Mouse (Mus musculus) heart, postnatal 10 days (tissue): Measurements from ENCODE around the gene Farsa. TPM values are rescaled to one million over a fixed set of nuclear protein-coding genes. Genes with fewer than 3 reads are reported as not detected.

Source experiments
- DNase-seq, 2 experiments: peaks; one replicate each; pipeline ENCODE4 v3.0.0; 2021
- intact Hi-C: fragments of 180-260 bp; cut with DNase I; formaldehyde crosslinking; loops from one replicate; pipeline ENCODE4 v1.15.1; 2025
- total RNA-seq, 2 experiments: library from RNA; stranded (reverse); gene quantifications; 2 replicates each; pipeline ENCODE4 v1.2.3; 2021

Farsa gene
- total RNA-seq, 2 experiments from 2014 or later = 31.7 to 32.5 TPM

DNA sequence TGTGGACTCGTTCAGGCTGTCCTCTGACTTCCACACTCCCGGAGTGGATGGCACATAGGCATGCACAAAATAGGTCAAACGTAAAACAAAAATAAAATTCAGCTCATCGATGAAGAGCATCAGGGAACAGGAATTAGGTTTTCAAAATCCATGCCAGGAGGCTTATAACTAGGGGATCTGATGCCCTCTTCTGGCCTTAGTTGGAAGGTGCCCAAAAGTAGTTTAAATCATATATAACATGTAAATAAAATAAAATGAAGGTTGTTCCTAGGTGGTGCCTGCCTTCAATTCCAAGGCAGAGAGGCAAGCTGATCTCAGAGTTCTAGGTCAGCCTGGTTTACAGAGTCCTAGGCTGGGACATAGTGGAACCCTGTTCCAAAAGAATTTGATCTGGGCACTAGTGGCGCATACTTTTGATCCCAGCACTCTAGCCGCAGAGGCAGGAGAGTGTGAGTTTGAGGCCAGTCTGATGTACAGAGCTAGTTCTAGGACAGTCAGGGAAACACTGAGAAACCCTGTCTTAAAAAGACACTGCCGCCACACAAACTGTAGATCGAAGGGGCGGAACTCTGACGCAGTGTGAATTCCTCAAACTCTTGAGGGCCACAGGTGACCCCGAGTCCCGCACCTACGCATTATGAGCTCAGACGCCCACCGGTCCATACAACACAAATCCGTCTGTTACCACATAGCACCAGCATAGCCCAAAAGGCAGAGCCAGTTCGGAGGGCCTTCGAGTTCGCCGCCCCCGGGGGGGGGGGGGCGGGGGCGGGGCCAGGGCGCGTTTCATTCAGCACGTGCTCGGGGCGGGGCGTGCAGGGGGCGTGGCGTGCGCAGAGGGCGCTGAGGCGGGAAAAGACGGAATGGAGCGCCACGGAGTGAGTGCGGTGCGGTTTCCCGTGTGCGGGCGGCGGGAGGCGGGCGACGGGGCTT lies 14.9 kb downstream of the Farsa start, which contains the start of gene Syce2:
Syce2 (plus strand) TSS at position 736 of the 933 bp plus-strand sequence.
- peak; percentile 71 to 84 for DNase-seq
- intact Hi-C loops = no loop called here

DNA sequence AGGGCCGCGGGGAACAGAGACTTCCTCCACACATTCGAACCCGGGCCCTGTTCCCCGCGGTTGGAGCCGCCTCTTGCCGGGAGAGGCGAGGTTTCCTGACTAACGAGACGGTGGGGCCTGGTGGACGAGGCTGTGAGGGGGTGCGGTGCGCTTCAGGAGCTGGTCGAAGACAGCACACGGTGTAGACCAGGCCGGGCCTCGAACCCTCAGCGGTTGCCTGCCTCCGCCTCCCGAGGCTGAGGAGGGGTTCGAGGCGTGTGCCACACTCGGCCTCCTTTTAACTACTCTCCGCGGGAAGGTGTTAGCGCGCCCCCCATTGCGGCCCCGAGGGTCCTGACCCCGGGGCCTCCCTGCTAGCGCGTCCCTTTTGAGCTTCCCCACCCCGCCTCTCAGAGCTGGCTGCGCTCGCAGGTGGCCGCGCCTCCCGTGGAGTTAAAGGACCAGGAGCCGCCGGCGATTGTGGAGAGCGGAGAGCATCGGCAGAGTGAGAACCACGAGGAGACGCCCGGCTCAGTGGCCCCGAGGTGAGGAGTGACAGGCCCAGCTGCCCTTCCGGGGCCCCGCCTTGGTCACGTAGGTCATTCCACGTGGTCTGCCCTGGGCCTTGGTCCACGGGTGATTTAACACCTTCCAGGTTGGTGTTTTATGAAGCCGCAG lies 15.6 kb downstream of the Farsa start:
- peak; percentile 23 to 58 for DNase-seq
- intact Hi-C loops = no loop called here

DNA sequence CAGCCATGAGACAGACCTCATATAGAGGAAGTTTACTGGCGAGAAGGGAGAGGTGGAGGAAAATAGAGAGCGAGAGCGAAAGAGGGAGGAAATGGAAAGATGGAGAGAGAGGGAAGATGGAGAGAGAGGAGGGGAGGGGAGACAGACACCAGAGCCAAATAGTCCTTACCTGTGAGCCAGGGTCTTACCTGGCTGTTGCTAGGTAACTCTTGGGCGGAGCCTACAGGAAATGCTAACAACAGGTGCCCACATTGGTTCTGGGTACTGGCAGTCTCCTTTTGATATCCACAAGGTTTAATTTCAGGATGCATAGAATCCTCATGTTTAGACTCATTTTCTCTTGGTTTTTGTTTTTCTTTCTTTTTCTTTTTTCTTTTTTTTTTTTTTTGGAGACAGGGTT lies 16.2 kb downstream of the Farsa start:
- no peak for DNase-seq
- intact Hi-C loops = no loop called here

DNA sequence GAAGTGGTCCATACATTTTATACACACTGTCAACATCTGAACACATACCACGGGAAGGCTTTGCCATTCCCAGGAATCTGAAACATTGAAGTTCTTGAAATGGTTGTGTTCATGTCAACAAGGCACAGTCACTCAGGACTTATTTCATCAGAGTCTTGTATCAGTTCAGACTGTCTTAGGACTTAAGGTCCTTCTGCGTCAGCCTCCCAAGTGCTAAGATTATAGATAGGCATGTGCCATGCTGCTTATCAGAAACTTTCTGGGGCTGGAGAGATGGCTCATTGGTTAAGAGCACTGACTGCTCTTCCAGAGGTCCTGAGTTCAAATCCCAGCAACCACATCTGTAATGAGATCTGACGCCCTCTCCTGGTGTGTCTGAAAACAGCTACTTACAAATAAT lies 17.6 kb downstream of the Farsa start:
- DNase-seq = no peak
- intact Hi-C loops = no loop called here

DNA sequence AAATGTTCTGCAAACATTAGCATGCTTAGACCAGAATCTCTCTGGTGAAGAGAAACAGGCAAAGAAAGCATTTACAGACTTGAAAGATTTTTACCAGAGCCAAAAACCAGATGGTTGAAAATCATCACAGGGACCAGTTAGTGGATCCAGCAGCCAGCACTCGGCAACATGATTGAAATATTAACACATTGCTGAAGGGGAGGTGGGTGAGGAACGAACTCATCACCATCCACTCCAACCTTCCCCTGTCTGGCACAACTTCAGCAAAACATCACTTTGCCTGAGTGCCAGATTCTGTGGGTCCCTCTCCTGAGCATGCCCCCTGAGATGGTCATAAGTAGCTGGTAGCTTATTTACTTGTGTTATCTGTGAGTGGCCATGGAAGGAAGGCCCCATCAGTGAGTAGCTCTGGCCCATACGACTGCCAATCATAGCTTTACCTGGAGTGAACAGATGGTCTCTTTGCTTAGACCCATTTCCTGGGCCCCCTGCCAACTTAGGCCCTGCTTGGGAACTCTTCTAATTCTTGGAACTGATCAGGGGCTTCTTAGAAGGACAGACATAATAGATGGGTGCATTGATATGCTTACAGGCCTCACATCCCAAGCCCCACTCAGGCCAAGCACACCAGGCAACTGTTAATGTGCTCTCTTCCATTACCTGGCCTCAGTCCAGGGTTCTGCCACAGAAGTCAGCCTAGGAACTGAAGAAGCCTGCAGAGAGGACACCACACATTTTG lies 20.7 kb downstream of the Farsa start:
- intact Hi-C loops = no loop called here
- DNase-seq = no peak

DNA sequence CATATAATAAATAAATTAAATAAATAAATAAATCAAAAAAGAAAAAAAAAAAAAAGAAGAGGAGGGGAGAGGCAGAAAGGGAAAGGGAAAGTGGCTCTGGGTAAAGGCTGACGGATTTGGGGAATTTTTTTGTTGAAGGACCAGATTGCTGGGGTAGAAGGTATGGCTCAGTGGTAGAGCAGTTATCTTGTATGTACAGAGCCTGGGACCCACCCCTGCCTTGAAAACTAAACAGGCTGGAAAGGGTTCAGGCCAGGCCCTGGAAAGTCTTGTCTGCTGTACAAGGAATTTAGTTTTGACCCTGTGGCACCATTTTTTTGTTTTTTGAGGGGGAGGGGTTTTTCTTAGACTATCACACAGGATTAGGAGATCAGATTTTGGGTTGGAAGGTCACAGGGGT lies 22.1 kb downstream of the Farsa start:
- no peak for DNase-seq
- intact Hi-C loops = no loop called here

DNA sequence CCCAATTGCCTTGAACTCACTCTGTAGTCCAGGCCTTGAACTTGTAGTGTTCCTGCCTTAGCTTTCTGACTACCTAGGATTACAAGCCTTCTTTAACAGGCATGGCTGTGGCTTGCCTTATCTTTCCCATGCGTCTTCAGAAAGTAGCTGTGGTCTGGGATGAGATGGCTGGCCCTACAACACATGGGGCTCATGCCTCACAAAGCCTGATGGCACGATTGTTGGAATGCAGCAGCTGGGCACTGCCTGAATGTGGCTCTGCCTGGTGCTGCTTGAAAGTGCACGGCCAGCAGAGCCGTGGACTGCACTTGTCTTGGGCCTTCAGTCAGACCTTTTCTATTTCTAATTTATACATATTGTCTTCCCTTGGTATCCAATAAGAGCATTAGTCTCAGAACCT lies 27.9 kb downstream of the Farsa start:
- DNase-seq = no peak
- intact Hi-C loops = no loop called here

DNA sequence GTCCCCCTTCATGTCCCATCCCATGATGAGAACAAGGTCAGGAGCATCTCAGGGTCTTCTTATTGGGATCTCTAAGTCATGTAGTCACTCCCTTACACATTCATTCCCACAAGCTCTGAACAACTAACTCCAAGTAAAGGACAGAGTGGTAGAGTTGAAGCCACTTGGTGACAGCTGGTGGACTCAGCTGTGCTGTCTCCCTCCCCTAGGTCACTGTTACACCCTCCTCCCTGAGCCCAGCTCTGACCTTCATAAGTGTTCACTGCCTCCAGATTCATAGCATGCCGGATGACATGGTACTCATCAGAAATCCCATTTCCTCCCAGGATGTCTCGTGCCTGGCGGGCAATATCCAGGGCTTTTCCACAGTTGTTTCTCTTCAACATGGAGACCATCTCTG lies 31.5 kb downstream of the Farsa start:
- intact Hi-C loops = no loop called here
- DNase-seq = no peak

DNA sequence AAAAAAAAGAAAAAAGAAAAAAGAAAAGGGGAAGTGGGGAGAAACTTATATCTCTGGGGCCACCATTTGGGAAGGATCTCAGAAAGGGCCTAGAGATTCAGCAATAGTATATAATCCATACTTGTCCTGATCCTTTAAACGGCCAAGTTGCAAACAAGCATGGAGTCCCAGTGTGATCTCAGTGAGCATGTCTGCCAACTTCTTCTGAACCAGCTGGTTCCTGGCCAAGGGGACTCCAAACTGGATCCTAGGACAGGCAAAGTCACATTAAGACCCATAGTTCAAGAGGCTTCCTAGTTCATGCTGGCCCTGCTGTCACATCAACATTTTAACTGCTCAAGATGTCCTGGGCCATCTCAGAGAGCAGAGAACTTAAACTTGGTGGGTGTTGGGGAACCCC lies 32.4 kb downstream of the Farsa start:
- intact Hi-C loops = no loop called here
- no peak for DNase-seq

DNA sequence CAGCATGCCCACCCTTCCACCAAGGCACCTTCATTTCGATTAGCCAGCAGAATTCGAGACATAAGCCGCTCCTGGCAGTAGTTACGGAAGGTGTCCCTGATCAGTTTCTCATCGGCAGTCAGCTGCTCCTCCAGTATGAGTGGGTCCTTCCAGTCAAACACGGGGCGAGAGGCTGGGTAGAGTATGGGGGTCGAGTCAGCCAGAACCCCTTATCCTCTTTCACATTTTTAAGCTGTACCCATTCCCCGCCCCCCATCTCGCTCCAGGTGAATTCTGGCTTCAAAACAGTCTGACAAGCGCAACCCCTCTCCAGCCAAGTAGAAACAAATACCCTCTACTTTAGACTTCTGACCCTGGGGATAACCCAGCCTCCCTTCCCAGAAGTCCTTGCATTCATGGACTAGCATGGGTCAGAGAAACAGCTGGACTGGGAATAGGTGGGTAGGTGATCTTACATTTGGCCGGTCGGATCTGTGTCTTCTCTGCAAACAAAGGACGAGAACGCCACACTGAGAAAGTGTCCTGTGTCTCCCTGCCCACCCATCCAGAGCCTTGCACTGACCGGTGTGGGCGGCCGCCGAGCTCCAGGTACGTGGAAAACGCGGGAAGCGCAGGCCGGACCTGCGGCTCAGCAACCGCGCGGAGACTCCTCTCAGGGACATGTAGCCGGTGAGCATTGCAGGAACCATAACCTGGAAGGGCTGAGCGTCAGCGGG lies 36.4 kb downstream of the Farsa start:
- intact Hi-C loops = no loop called here
- DNase-seq = no peak

DNA sequence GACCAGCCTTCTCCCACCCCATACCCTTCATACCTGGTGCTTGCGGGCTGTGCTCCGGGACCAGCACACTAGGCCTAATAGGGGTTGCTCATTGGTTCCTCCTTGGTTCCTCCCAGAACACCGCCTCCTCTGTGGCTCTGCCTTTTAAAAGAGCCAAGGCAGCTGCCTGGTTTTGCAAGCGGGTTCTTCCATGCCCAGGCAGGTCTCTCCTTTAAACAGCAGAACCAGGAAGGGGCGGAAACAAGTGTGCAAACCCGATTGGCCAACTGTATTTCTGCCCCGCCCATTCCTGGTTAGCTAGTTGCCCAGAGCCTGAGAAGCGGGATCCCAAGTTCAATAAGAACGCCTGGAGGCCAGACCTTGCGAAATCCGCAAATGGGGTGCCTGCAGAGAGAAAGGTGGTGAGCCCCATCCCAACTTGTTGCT lies 36.9 kb downstream of the Farsa start, which contains the start of gene Gcdh:
Gcdh (minus strand) TSS at position 213 of the 426 bp plus-strand sequence.
- intact Hi-C loops = no loop called here
- peak; percentile 96 for DNase-seq

DNA sequence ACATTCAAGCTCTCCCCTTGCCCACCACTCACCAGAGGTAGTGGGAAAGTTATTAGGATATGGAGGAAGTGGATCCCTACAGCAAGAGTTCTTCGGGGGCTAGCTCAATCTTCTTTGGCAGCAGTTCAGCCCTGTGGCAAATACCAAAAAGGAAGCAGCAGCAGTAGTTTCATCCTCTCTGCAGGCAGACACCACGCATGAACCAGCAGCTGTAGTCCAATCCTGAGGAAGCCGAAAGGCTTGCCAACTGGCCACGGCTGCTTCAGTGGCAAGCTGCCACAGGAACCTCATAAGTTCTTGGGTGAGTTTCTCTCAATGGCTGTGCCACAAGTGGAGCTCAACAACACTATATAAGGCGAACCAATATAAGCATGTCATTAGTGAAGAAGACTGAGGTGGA lies 39.2 kb downstream of the Farsa start:
- intact Hi-C loops = no loop called here
- no peak for DNase-seq

DNA sequence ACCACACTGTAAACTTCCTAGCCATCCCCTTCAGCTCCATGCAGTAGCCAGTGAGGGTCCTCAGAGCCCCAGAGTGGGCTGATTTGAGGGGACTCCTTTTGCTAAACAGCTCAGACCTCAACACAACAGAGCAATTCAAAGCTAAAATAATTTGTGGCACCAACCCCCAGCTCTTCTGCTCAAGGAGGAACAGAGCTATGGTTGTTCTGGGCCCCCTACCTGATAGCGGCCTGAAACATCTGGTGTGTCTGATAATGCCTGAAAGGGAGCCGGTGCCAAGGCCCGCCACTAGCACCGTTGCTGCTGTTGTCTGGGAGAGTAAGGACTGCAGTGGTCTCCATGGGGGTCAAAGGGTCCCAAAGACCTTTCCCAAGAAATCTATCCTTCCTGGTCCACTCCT lies 44.3 kb downstream of the Farsa start:
- no peak for DNase-seq
- intact Hi-C loops = no loop called here

DNA sequence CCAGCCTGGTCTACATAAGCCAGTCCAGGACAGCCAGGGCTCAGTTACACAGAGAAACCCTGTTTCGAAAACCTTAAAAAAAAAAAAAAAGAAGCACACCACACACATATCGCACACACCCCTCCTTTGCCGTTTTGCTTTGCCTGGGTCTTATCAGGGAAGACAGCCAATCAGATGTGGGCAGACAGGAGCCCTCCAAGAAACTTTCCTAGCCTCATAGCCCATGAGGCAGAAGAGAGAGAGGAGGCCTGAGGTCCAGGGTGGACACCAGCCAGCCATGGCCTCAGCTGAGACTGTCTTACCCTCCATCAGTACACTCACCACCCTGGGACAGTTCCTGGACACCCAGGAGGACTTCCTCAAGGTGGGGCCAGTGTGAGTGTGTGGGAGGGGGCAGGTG lies 45.0 kb downstream of the Farsa start, which contains the start of gene Klf1:
Klf1 (plus strand) TSS at position 177 of the 400 bp plus-strand sequence.
- intact Hi-C loops = loop anchor here (2.0 kb wide), 1 partner anchor 55 kb away; the partner anchor contains the start of gene Calr

DNA sequence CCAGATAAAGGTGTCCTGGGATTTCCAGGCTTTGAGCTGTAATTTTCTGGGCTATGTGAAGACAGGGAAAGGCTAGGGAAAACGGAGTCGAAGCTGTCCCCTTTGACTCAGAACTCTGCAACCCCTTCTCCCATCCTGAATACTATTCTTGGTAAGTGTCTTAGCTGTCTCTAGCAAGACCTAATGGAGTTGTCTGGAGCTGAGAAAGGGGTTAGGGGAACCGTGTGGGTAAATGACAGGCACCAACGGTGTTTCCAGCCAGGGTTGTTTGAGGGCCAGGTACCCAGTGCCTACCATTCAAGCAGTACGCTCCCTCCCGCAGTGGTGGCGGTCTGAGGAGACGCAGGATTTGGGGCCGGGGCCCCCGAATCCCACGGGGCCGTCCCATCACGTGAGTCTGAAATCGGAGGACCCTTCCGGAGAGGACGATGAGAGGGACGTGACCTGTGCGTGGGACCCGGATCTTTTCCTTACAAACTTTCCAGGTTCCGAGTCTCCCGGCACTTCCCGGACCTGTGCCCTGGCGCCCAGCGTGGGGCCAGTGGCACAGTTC lies 45.7 kb downstream of the Farsa start:
- intact Hi-C loops = loop anchor here (2.0 kb wide), 1 partner anchor 56 kb away; the partner anchor contains the start of gene Calr
- no peak for DNase-seq

More for the DNA sequence above, 45.0 kb downstream of the Farsa start, which contains the start of gene Klf1:
- no peak for DNase-seq

DNA sequence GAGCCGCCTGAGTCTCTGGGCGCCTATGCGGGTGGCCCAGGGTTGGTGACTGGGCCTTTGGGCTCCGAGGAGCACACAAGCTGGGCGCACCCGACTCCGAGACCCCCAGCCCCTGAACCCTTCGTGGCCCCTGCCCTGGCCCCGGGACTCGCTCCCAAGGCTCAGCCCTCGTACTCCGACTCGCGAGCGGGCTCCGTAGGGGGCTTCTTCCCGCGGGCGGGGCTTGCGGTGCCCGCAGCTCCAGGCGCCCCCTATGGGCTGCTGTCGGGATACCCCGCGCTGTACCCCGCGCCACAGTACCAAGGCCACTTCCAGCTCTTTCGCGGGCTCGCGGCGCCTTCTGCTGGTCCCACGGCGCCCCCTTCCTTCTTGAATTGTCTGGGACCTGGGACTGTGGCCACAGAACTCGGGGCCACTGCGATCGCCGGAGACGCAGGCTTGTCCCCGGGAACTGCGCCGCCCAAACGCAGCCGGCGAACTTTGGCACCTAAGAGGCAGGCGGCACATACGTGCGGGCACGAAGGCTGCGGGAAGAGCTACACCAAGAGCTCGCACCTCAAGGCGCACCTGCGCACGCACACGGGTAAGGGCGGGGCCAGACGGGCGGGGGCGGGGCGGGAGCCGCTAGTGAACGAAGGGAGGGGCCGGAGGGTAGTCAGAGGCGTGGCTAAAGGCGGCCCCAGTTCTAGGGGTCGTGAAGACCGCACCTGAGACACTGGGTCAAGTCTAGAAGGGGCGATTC lies 46.3 kb downstream of the Farsa start:
- intact Hi-C loops = loop anchor here (2.0 kb wide), 1 partner anchor 56 kb away; the partner anchor contains the start of gene Calr

DNA sequence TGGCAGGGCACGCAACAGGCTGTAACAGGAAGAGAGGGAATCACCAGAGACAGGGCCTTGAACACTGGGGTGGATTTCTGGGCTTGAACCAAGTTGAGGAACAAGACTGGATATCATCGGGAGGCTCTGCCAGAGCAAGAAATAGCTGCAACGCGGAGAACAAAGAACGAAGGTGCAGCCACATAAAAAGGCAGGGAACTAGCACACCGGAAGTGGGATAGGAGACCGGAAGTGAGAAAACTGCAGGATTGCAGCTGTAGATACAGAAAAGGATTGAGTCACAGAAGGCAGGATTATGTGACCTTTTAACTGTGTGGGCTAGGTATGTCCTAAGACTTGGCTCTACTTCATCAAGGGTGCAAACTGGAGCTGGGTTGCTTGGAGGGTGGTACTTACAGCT lies 47.6 kb downstream of the Farsa start:
- no peak for DNase-seq
- intact Hi-C loops = no loop called here

More for the DNA sequence above, 46.3 kb downstream of the Farsa start:
- peak; percentile 93 to 94 for DNase-seq

DNA sequence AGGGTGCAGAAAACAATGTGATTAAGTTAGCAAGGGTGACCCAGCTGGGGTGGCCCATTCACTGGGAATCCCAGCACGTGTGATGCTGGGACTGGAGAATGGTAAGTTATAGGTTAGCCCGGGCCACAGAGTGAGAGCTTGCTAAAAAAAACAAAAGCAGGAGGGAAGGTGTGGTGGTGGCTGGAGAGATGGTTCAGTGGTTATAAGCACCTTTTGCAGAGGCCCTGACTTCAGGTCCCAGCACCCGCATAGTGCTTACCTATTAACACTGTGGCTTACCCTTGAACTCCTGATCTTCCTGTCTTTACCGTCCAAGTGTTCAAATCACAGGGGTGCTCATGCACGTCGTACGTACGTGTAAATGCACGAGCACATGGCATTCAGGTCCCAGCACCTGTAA lies 50.2 kb downstream of the Farsa start:
- no peak for DNase-seq
- intact Hi-C loops = no loop called here

DNA sequence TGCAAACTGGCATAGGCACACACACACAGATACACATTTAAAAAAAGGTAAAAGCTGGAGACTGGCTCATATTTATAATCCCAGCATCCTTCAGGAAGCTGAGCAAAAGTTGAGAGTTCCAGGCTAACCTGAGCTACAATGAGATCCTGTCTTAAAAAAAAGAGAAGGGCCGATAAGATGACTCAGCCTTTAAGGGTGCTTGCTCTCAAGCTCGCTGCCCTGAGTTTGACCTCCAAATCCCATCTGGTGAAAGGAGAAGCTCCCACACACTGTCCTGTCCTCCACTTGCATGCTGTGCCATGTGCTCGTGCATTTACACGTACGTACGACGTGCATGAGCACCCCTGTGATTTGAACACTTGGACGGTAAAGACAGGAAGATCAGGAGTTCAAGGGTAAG lies 50.7 kb downstream of the Farsa start:
- intact Hi-C loops = no loop called here
- DNase-seq = no peak
